8 mouse cellular contexts compared by ENCODE assay signal in the genomic region with DNA sequence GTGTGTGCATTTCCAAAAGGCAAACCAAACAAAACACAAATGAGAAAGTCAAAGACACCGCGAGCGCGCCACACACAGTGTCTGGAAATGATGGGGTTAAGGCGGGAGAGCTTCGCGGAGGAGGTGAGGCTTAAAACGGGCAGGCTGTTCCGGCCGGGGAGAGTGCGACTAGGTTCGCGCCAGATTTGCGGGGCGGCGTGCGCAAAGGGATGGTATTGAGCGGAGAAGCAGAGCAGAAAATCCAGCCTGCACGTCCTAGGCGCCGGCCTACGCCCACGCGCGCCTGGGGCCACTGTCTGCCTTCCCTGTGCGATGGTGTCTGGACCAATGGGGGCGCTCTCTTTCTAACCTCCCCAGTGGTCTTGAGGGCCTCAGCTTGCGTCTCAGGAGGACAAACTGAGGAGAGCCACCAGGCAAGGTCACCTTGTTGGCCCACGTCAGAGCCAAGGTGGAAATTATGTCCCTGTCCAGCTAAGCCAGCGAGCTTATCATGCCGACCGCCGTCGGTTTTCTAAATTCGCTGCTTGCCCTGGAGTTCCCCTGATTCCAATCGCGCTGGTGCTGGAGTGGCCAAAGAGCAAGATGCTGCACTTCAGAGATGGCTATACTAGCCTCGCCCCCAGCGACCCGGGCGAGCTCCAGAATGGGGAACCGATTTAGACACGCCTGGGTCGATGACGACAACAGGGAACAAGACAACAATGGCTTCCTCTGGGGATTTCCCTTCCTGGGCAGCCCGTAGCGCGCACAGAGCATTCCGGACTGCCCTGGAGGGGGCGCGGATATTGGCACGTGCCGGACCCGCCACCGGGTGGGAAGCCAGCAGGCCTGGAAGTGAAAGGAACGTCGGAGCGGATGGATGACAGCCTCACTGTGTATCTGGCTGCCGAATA. TPM values are rescaled to one million over a fixed set of nuclear protein-coding genes. Genes with fewer than 3 reads are reported as not detected.
A peak's percentile ranks its signal among the peaks of the same experiment; 100 is the strongest.
DNase-seq lines count a peak whose midpoint lies in the region; ATAC-seq and TF ChIP-seq lines count a peak whose summit lies in the region.

No protein-coding gene starts in this region.

- no peak overlapping the region for H3K9ac ChIP-seq in forebrain, postnatal 0 days
- H3K9ac ChIP-seq in hindbrain, embryonic 14.5 days, result 0 out of 2 replicates have a peak overlapping the region, but pooled peaks have one; percentile 16
- no peak overlapping the region for H3K9ac ChIP-seq in limb, embryonic 12.5 days (replicated peaks)

- peak overlapping the region; percentile 28 for H3K4me2 ChIP-seq in forebrain, postnatal 0 days (ENCODE audit: low read depth)
- H3K4me2 ChIP-seq in hindbrain, embryonic 14.5 days (replicated peaks), result peak overlapping the region; percentile 50
- peak overlapping the region; percentile 69 for H3K4me2 ChIP-seq in limb, embryonic 12.5 days

- no peak for TF ChIP-seq POLR2A in spleen, adult 2 months (IDR thresholded peaks at IDR 0.05; ENCODE audit: low read depth, low read length)

- peak; percentile 26; the same call in 1 of the 2 replicates for TF ChIP-seq CTCF in forebrain, postnatal 0 days (IDR thresholded peaks at IDR 0.05; ENCODE audit: low read depth)
- TF ChIP-seq CTCF in spleen, adult 2 months (IDR thresholded peaks at IDR 0.05; ENCODE audit: extremely low read depth, insufficient read depth, insufficient read length, insufficient replicate concordance), result no peak

- H3K9me3 ChIP-seq in forebrain, postnatal 0 days (ENCODE audit: low read length), result no peaks in the 10 kb centered on the region
- no peaks in the 10 kb centered on the region for H3K9me3 ChIP-seq in hindbrain, embryonic 14.5 days (ENCODE audit: control insufficient read depth, low read length)
- no peaks in the 10 kb centered on the region for H3K9me3 ChIP-seq in limb, embryonic 12.5 days
- no peaks in the 10 kb centered on the region for H3K9me3 ChIP-seq in midbrain, embryonic 10.5 days (replicated peaks)

- H3K27ac ChIP-seq in forebrain, postnatal 0 days (ENCODE audit: low read depth, low read length), result no peak overlapping the region
- H3K27ac ChIP-seq in hindbrain, embryonic 14.5 days, result no peak overlapping the region
- H3K27ac ChIP-seq in limb, embryonic 12.5 days, result no peak overlapping the region
- H3K27ac ChIP-seq in midbrain, embryonic 10.5 days (replicated peaks), result no peak overlapping the region
- no peak overlapping the region for H3K27ac ChIP-seq in spleen, adult 2 months (ENCODE audit: insufficient read depth, low read length)

- H3K4me3 ChIP-seq in forebrain, postnatal 0 days (ENCODE audit: low read depth, low read length), result peak overlapping the region; percentile 13
- H3K4me3 ChIP-seq in hindbrain, embryonic 14.5 days (replicated peaks; ENCODE audit: low read length), result peak overlapping the region; percentile 23
- peak overlapping the region; percentile 26 for H3K4me3 ChIP-seq in limb, embryonic 12.5 days (replicated peaks)
- H3K4me3 ChIP-seq in midbrain, embryonic 10.5 days, result peak overlapping the region; percentile 40
- H3K4me3 ChIP-seq in spleen, adult 2 months (ENCODE audit: extremely low read depth, insufficient read depth, insufficient read length), result peak overlapping the region; percentile 45

- WGBS in forebrain, postnatal 0 days, result 2% methylated on average over 59 of the region's 59 CpGs
- WGBS in hindbrain, embryonic 14.5 days, result under 1% methylated on average over 59 of the region's 59 CpGs
- under 1% methylated on average over 59 of the region's 59 CpGs for WGBS in limb, embryonic 12.5 days
- WGBS in midbrain, embryonic 10.5 days, result under 1% methylated on average over 59 of the region's 59 CpGs
- 1% methylated on average over 59 of the region's 59 CpGs for WGBS in spleen, adult 2 months

- peaks cover 66% of the 10 kb centered on the region for H3K27me3 ChIP-seq in forebrain, postnatal 0 days (ENCODE audit: insufficient read depth, low read length)
- H3K27me3 ChIP-seq in hindbrain, embryonic 14.5 days (ENCODE audit: control insufficient read depth, insufficient read depth, low read length), result peaks cover 93% of the 10 kb centered on the region
- peaks cover 98% of the 10 kb centered on the region for H3K27me3 ChIP-seq in limb, embryonic 12.5 days
- H3K27me3 ChIP-seq in midbrain, embryonic 10.5 days (ENCODE audit: low read depth, poor library complexity, severe bottlenecking), result peaks cover 86% of the 10 kb centered on the region
- peaks cover 32% of the 10 kb centered on the region for H3K27me3 ChIP-seq in spleen, adult 2 months (ENCODE audit: control insufficient read depth, insufficient read depth, low read length)

- peak; percentile 64 for ATAC-seq in forebrain, postnatal 0 days
- no peak; the same call in 1 of the 2 replicates for ATAC-seq in hindbrain, embryonic 14.5 days (ENCODE audit: low FRiP score)
- no peak for ATAC-seq in limb, embryonic 12.5 days (ENCODE audit: insufficient number of reproducible peaks, insufficient read depth, low FRiP score, low TSS enrichment, low read depth)

- no peaks in the 10 kb centered on the region for H3K36me3 ChIP-seq in forebrain, postnatal 0 days (ENCODE audit: insufficient read depth)
- no peaks in the 10 kb centered on the region for H3K36me3 ChIP-seq in hindbrain, embryonic 14.5 days (replicated peaks; ENCODE audit: control insufficient read depth, insufficient read depth)
- H3K36me3 ChIP-seq in limb, embryonic 12.5 days, result no peaks in the 10 kb centered on the region
- H3K36me3 ChIP-seq in midbrain, embryonic 10.5 days, result no peaks in the 10 kb centered on the region
- H3K36me3 ChIP-seq in spleen, adult 2 months (ENCODE audit: control insufficient read depth, insufficient read depth, low read length), result no peaks in the 10 kb centered on the region

- H3K4me1 ChIP-seq in forebrain, postnatal 0 days (ENCODE audit: insufficient read depth), result peaks cover 13% of the 10 kb centered on the region; the same call in 1 of the 2 replicates
- H3K4me1 ChIP-seq in hindbrain, embryonic 14.5 days (replicated peaks; ENCODE audit: control insufficient read depth, insufficient read depth, low read length), result peaks cover 33% of the 10 kb centered on the region; the same call in 1 of the 2 replicates
- peaks cover 30% of the 10 kb centered on the region for H3K4me1 ChIP-seq in limb, embryonic 12.5 days (replicated peaks)
- H3K4me1 ChIP-seq in midbrain, embryonic 10.5 days, result peaks cover 40% of the 10 kb centered on the region
- H3K4me1 ChIP-seq in spleen, adult 2 months (ENCODE audit: control insufficient read depth, insufficient read depth, insufficient read length), result peaks cover 22% of the 10 kb centered on the region

- DNase-seq in CD8-positive naive resting alpha-beta T cell, adult 2 months (ENCODE audit: low read depth in 2 of 2, low spot score in 2 of 2), result peak; percentile 47 to 57
- DNase-seq in adrenal gland, postnatal 10 days, result peak; percentile 60
- peak; percentile 31 for DNase-seq in forebrain, postnatal 0 days
- DNase-seq in hindbrain, embryonic 14.5 days (ENCODE audit: low spot score), result no peak
- DNase-seq in midbrain, embryonic 10.5 days (ENCODE audit: low spot score), result peak; percentile 62
- peak; percentile 65 for DNase-seq in spleen, adult 2 months (ENCODE audit: low read depth in 1 of 2, low spot score in 2 of 2)
- DNase-seq in cerebellum, adult 18-20 months, result no peak

RNA-seq across cellular contexts. Expression of gene Dnajc5g, which starts 11.0 kb away (rescaled TPM):
- not detected for total RNA-seq in adrenal gland, postnatal 10 days (2021)
- total RNA-seq in forebrain, postnatal 0 days (2014; rRNA removed), result not detected in 2 replicates
- not detected in 2 replicates for polyA plus RNA-seq in forebrain, postnatal 0 days (2015; fragmentation: Nextera tagmentation; extraction: Ambion mirVana)
- not detected in 2 replicates for polyA plus RNA-seq in hindbrain, embryonic 14.5 days (2014; fragmentation: Nextera tagmentation; extraction: Ambion mirVana)
- polyA plus RNA-seq in limb, embryonic 12.5 days (2016; fragmentation: Nextera tagmentation; extraction: Ambion mirVana), result not detected in 2 replicates
- polyA plus RNA-seq in midbrain, embryonic 10.5 days (2016; fragmentation: Nextera tagmentation; extraction: Ambion mirVana), result not detected in 2 replicates
- not detected in 2 replicates for polyA plus RNA-seq in spleen, adult 2 months (2012; rRNA removed)

RNA-seq across cellular contexts. Expression of gene Slc30a3, which starts 13.0 kb away (rescaled TPM):
- under 1 TPM; 0.60 to 0.76 TPM for total RNA-seq in adrenal gland, postnatal 10 days (2021)
- 2.5 and 2.8 TPM in 2 replicates for total RNA-seq in forebrain, postnatal 0 days (2014; rRNA removed)
- 3.5 and 4.5 TPM in 2 replicates for polyA plus RNA-seq in forebrain, postnatal 0 days (2015; fragmentation: Nextera tagmentation; extraction: Ambion mirVana)
- polyA plus RNA-seq in hindbrain, embryonic 14.5 days (2014; fragmentation: Nextera tagmentation; extraction: Ambion mirVana), result 34.8 and 35.7 TPM in 2 replicates
- polyA plus RNA-seq in limb, embryonic 12.5 days (2016; fragmentation: Nextera tagmentation; extraction: Ambion mirVana), result 0.13 and 0.21 TPM in 2 replicates
- 1.5 and 7.1 TPM in 2 replicates for polyA plus RNA-seq in midbrain, embryonic 10.5 days (2016; fragmentation: Nextera tagmentation; extraction: Ambion mirVana)
- polyA plus RNA-seq in spleen, adult 2 months (2012; rRNA removed), result 0.08 and 0.09 TPM in 2 replicates

RNA-seq across cellular contexts. Expression of gene Trim54, which starts 21.5 kb away (rescaled TPM):
- 10 to 100 TPM in 1 of 2 experiments, 1 to 10 TPM in 1; 3.3 to 16.1 TPM for total RNA-seq in adrenal gland, postnatal 10 days (2021)
- total RNA-seq in forebrain, postnatal 0 days (2014; rRNA removed), result not detected in 2 replicates
- polyA plus RNA-seq in forebrain, postnatal 0 days (2015; fragmentation: Nextera tagmentation; extraction: Ambion mirVana), result not detected in 2 replicates
- polyA plus RNA-seq in hindbrain, embryonic 14.5 days (2014; fragmentation: Nextera tagmentation; extraction: Ambion mirVana), result not detected in 2 replicates
- 2.1 and 3.6 TPM in 2 replicates for polyA plus RNA-seq in limb, embryonic 12.5 days (2016; fragmentation: Nextera tagmentation; extraction: Ambion mirVana)
- polyA plus RNA-seq in midbrain, embryonic 10.5 days (2016; fragmentation: Nextera tagmentation; extraction: Ambion mirVana), result not detected in 2 replicates
- not detected in 2 replicates for polyA plus RNA-seq in spleen, adult 2 months (2012; rRNA removed)

RNA-seq across cellular contexts. Expression of gene Cad, which starts 40.5 kb away (rescaled TPM):
- total RNA-seq in adrenal gland, postnatal 10 days (2021), result 10 to 100 TPM; 29.3 to 41.2 TPM
- 28.7 and 31.1 TPM in 2 replicates for total RNA-seq in forebrain, postnatal 0 days (2014; rRNA removed)
- polyA plus RNA-seq in forebrain, postnatal 0 days (2015; fragmentation: Nextera tagmentation; extraction: Ambion mirVana), result 5.2 and 6.4 TPM in 2 replicates
- 13.7 and 15.4 TPM in 2 replicates for polyA plus RNA-seq in hindbrain, embryonic 14.5 days (2014; fragmentation: Nextera tagmentation; extraction: Ambion mirVana)
- 48.0 and 50.9 TPM in 2 replicates for polyA plus RNA-seq in limb, embryonic 12.5 days (2016; fragmentation: Nextera tagmentation; extraction: Ambion mirVana)
- 52.4 and 53.3 TPM in 2 replicates for polyA plus RNA-seq in midbrain, embryonic 10.5 days (2016; fragmentation: Nextera tagmentation; extraction: Ambion mirVana)
- 44.0 and 52.5 TPM in 2 replicates for polyA plus RNA-seq in spleen, adult 2 months (2012; rRNA removed)

RNA-seq across cellular contexts. Expression of gene Ucn, which starts 43.6 kb away (rescaled TPM):
- not detected for total RNA-seq in adrenal gland, postnatal 10 days (2021)
- not detected in 2 replicates for total RNA-seq in forebrain, postnatal 0 days (2014; rRNA removed)
- not detected in 2 replicates for polyA plus RNA-seq in forebrain, postnatal 0 days (2015; fragmentation: Nextera tagmentation; extraction: Ambion mirVana)
- polyA plus RNA-seq in hindbrain, embryonic 14.5 days (2014; fragmentation: Nextera tagmentation; extraction: Ambion mirVana), result not detected in 2 replicates
- not detected in 2 replicates for polyA plus RNA-seq in limb, embryonic 12.5 days (2016; fragmentation: Nextera tagmentation; extraction: Ambion mirVana)
- polyA plus RNA-seq in midbrain, embryonic 10.5 days (2016; fragmentation: Nextera tagmentation; extraction: Ambion mirVana), result not detected in 2 replicates
- polyA plus RNA-seq in spleen, adult 2 months (2012; rRNA removed), result not detected in 2 replicates

Comparison
In these comparisons a context has a peak if more than half of its experiments do, and no peak if none do; other contexts are left out.
1. DNase-seq: peak in CD8-positive naive resting alpha-beta T cell, adult 2 months (2 of 2), adrenal gland, postnatal 10 days (single experiment), forebrain, postnatal 0 days (single experiment), midbrain, embryonic 10.5 days (single experiment) and spleen, adult 2 months (2 of 2); none in hindbrain, embryonic 14.5 days (single experiment) and cerebellum, adult 18-20 months (0 of 2).
2. Peak in every context shown above with its lines, with median percentiles within 50 percentile points of each other: H3K4me2 ChIP-seq and H3K4me3 ChIP-seq.